Mouse (Mus musculus) intestine, embryonic 14.5 days (tissue): ENCODE results near the gene Dscaml1. TPM values are rescaled to one million over a fixed set of nuclear protein-coding genes. Genes with fewer than 3 reads are reported as not detected.

ENCODE experiments used
- ATAC-seq: fragments of 200-750 bp; cut with Nextera tagmentation; replicated peaks from 2 replicates; pipeline ENCODE4 v1.8.0; 2017; ENCODE audit warnings: low read depth, moderate number of reproducible peaks, moderate TSS enrichment, moderate library complexity; ENCODE audit not compliant: low FRiP score, low TSS enrichment
- DNase-seq: peaks from one replicate; pipeline ENCODE4 v3.0.0-alpha.2; 2018; ENCODE audit warnings: low spot score
- H3K27ac ChIP-seq: fragments of 300-500 bp; sonication (generic); 2 replicates; pipeline ENCODE4 v1.5.1; 2014; ENCODE audit warnings: low read depth, mild to moderate bottlenecking, control low read depth
- H3K27me3 ChIP-seq: fragments of 300-500 bp; sonication (generic); replicated peaks from 2 replicates; pipeline ENCODE4 v1.6.1; 2014; ENCODE audit warnings: low read length, control low read depth; ENCODE audit not compliant: control insufficient read depth, insufficient read depth
- H3K36me3 ChIP-seq: fragments of 300-500 bp; sonication (generic); 2 replicates; pipeline ENCODE4 v1.6.1; 2014; ENCODE audit warnings: low read length, control low read depth; ENCODE audit not compliant: control insufficient read depth, insufficient read depth
- H3K4me1 ChIP-seq: fragments of 300-500 bp; sonication (generic); replicated peaks from 2 replicates; pipeline ENCODE4 v1.6.1; 2014; ENCODE audit warnings: low read length, control low read depth, mixed read lengths; ENCODE audit not compliant: control insufficient read depth, insufficient read depth
- H3K4me2 ChIP-seq: fragments of 300-500 bp; sonication (generic); 2 replicates; pipeline ENCODE4 v1.6.1; 2014; ENCODE audit warnings: low read length
- H3K4me3 ChIP-seq: fragments of 300-500 bp; sonication (generic); 2 replicates; pipeline ENCODE4 v1.5.1; 2014; ENCODE audit warnings: low read depth, low read length, control low read depth, mixed read lengths
- H3K9ac ChIP-seq: fragments of 300-500 bp; sonication (generic); 2 replicates; pipeline ENCODE4 v1.6.1; 2014; ENCODE audit warnings: mild to moderate bottlenecking, low read length
- H3K9me3 ChIP-seq: fragments of 300-500 bp; sonication (generic); 2 replicates; pipeline ENCODE4 v1.6.1; 2016; ENCODE audit warnings: low read length, control low read depth; ENCODE audit not compliant: control insufficient read depth
- WGBS: fragments of 180-500 bp; shearing (Covaris S2); extraction: QIAGEN DNeasy Blood & Tissue Kit; methylation state at CpG from one replicate; pipeline ENCODE4 v1.1.7; 2014; 5-methylcytosine and 5-hydroxymethylcytosine counted together
- polyA plus RNA-seq: library from polyadenylated mRNA; unstranded; fragments of >200 nt; fragmentation: Nextera tagmentation; extraction: Ambion mirVana; gene quantifications from 2 replicates; pipeline ENCODE4 v1.2.1, GENCODE M21; 2014

The Dscaml1 gene
- polyA plus RNA-seq, 1 experiment from 2014 or later = 0.41 TPM

DNA sequence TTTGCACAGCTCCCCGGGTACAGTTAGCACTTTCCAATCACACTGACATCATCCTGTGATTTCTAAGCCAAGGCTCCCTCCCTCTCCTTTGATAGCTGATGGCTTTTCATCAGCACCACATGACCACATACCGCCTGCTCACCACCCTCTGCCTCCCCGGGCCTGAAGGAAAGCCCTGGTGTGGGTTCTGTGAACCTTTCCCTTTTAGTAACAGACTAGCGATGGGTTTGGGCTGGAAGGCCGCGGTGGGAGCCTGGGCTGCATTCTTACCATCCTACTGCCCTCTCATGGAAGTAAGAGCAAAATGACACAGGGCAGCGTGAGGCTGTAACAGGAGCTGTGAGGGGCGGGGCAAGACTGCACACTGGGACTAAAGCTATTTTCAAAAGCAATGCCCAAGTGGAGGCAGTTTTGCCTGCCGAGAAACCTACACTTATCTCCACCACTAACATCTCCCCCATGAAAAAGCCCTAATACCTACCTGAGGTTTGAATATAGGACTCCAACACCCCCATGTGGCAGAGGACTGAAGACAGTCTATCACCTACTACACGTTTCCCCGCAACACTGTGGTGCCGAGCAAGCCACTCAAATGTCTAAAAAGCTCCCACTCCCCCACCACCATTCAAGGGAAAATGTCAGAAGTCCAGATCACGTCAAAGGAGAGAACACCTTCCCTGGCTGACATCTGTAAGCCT lies 372.2 kb downstream of the Dscaml1 start:
- 21% methylated on average over 13 of the region's 13 CpGs for WGBS
- H3K4me2 ChIP-seq = no peak overlapping the region; the same call in 1 of the 2 replicates
- H3K27ac ChIP-seq = no peak overlapping the region
- H3K9me3 ChIP-seq = no peaks in the 10 kb centered on the region
- DNase-seq (peak; percentile 66), ATAC-seq (0 out of 2 replicates have a peak, but pooled peaks have one; percentile 40)
- 0 out of 2 replicates have a peak, but pooled peaks cover 4% of the 10 kb centered on the region for H3K4me1 ChIP-seq
- no peak overlapping the region for H3K9ac ChIP-seq
- H3K4me3 ChIP-seq = no peak overlapping the region
- no peaks in the 10 kb centered on the region for H3K27me3 ChIP-seq
- peaks cover 12% of the 10 kb centered on the region; the same call in 1 of the 2 replicates for H3K36me3 ChIP-seq

GRCm38 (mm10) chr9:45799402-45799801 lies 373.0 kb downstream of the Dscaml1 start:
- no peak overlapping the region for H3K27ac ChIP-seq
- 76% methylated on average over 8 of the region's 8 CpGs for WGBS
- peaks cover 7% of the 10 kb centered on the region; the same call in 1 of the 2 replicates for H3K36me3 ChIP-seq
- H3K9me3 ChIP-seq = no peaks in the 10 kb centered on the region
- H3K4me1 ChIP-seq = 0 out of 2 replicates have a peak, but pooled peaks cover 4% of the 10 kb centered on the region
- no peaks in the 10 kb centered on the region for H3K27me3 ChIP-seq
- ATAC-seq (no peak), DNase-seq (no peak)
- no peak overlapping the region for H3K4me3 ChIP-seq
- no peak overlapping the region for H3K4me2 ChIP-seq
- H3K9ac ChIP-seq = no peak overlapping the region

Other genes with a start within 250 kb of the Dscaml1 start
- gene BC049352, start 244.6 kb upstream of the Dscaml1 start, polyA plus RNA-seq = 0.22 TPM in 1 of 2 replicates, not detected in the other
- gene Tmprss4, start 222.5 kb upstream of the Dscaml1 start, polyA plus RNA-seq = 22.3 and 23.2 TPM in 2 replicates
- 1.3 and 1.5 TPM in 2 replicates for gene Il10ra, start 157.5 kb upstream of the Dscaml1 start, polyA plus RNA-seq
- 0.48 and 0.80 TPM in 2 replicates for gene Tmprss13, start 107.5 kb upstream of the Dscaml1 start, polyA plus RNA-seq
- 67.3 and 76.0 TPM in 2 replicates for gene Fxyd6, start 56.4 kb upstream of the Dscaml1 start, polyA plus RNA-seq
- gene Fxyd2, start 27.0 kb upstream of the Dscaml1 start, polyA plus RNA-seq = 2.4 and 5.2 TPM in 2 replicates